Mouse (Mus musculus): Measurements from ENCODE around the gene Srrm2. TPM values are rescaled to one million over a fixed set of nuclear protein-coding genes. Genes with fewer than 3 reads are reported as not detected.

Srrm2 gene
- total RNA-seq (2021) = 100 to 1,000 TPM; 275 to 287 TPM

DNA sequence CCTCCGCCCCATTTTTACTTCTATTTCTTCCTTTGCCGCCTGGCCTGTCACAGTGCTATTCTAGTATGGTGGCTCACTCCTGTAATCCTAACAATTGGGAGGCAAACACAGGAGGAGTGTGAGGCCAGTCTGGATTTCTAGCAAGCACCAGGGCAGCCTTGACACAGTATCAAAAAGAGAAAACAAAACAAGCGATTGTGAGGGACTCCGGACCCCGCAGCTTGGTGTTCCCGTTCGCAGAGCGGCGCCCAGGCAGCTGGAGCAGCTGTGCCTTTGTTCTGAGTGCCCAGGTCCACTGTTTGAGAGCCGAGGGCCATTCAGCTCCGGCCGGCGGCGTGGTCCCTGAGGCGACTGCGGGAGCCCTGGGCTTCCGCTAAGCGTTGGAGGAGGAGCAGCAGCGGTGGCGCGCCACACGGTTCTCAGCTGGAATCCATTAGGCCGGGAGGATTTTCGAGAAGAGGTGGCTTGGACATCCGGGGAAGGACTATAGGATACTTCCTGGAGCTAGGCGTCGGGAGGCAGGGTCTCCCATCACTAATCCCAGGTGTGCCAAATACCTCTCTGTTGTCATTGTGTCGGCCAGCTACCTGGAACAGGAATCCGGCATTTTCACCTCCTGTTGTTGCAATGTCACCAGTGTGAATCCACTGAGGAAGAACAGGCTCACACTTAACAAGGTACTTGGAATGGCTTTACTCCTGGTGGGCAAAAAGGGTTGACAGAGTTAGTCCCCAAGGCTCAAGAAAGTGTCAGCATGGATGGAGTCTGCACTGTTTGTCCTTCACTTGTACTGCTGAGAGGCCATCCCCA is at the start of gene Srrm2:
Gene Srrm2 (plus strand): TSS at position 264 of the 810 bp plus-strand sequence.
- peak; percentile 72 for DNase-seq

DNA sequence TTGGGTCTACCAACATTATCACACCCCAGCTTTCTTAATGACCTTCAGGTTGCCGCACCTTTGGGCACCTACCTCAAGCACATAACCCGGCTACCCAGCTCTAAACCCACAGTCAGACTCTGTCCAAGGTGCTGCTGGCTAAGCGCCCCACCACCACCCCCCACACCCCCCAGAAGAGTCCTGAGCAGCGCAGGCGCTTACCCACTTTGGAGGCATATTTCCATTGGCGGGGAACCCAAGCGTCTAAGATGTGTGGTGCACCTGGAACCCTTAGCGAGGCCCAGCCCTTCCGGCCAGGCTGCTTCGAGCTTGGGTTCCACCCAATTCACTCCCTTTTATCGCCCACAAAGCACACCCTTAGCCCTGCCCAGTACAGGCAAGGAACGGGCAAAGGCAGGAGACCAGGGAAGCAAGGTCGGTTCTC is 49.7 kb upstream of the Srrm2 start, which contains the start of gene Paqr4:
Gene Paqr4 (minus strand): TSS at position 270 of the 424 bp plus-strand sequence.
- no peak for DNase-seq

DNA sequence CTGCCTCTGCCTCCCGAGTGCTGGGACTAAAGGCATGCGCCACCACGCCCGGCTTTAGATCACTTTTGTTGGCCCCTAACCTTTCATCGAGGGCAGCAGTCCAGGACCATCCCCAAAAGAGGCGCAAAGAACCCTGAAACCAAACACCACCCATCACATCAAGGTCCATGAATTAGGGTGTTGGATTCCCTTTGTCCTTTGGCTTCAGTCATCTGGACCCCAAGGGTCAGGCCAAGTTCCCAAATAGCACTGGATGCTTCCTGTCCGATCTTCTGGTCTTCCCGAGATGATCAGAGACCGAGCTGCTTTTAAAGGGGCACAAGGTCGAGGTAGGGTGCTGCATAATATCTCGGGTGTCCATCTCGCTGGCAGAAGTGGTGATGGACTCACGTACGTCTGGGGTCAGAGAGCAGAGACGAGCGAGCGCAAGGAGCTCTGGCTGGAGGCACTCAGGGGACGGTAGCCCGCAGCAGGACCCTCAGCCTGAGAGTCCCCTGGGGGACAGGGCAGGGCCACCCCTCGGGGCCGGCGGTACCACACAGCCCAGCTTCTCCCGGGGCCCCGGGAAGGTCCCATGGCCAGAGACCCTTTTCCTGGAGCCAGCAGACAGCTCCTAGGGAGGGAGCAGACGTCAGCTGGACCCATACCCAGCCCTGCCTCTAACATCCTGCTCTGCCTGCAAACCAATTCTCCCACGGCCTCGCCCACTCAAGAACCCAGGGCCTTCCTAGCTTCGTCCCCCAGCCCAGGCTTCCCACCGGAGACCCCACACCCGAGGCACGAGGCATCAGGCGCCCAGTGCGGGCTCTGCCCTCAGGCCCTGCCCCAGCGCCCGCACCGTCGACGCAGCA is 48.7 kb upstream of the Srrm2 start:
- DNase-seq = no peak

DNA sequence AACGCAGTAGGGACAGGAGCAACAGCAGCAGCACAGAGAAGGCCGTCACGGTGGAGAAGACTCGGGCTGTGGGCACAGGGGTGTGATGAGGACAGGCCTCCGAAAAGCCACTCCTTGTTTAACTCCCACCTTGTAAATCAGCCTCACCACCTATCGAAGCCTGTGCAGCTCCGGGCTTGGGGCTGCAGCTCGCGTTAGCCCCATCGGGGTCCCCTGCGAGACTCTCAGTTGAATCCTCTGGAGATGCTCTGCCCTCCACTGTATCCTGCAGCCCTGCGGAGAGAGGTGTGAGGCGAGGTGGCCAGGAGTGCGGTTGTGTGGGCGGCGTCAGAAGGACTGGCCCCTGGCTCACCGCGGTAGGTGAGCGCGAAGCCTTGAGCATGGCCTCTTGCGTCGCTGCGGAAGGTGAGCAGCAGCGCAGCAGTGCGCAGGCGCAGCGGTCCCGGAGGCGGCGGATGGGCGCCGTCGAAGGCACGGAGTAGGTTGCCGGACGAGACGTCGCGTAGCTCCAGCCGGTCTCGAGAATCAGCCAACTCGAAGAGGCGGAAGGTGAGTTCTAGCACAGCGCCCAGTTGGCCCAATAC is 48.0 kb upstream of the Srrm2 start:
- no peak for DNase-seq

DNA sequence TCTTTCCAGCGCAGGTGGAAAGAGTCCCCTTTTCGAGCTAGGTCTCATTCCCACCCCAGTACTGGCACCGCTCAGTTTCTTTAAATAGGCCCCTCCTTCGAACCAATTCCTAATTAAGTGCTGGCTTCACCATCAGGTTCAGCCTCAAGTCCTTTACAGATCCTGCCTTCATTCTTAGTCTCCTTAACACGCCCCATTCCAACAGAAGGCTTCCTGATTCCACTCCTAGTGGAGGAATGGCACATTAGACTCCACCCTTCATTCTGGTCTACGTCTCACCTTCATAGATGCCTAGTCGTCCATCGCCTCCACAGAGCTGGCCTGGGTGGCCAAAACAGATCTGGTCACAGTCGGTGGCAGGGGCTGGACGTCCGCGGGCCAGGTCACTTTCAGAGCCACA is 47.4 kb upstream of the Srrm2 start:
- no peak for DNase-seq

DNA sequence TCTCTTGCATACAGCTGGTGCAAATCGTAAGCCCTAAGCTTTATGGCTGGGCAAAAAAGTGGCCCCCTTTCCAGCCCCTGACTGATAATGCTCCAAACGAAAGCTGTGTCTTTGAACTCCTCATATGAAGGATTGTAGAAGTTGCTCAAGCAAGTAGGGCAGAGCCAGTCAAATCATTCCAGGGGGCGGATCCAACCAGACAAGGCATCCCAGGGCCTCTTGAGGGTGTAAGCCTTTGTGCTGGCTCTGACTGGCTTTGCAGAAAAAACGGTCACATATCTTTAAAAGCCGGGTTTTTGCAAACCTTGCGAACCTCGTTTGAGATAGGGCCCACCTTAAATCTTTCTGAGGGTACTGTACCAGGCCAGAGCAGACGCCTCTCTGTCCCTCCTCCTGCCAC is 46.3 kb upstream of the Srrm2 start:
- DNase-seq = no peak

GRCm38 (mm10) chr17:23744651-23745050 is 45.7 kb upstream of the Srrm2 start:
- DNase-seq = no peak

DNA sequence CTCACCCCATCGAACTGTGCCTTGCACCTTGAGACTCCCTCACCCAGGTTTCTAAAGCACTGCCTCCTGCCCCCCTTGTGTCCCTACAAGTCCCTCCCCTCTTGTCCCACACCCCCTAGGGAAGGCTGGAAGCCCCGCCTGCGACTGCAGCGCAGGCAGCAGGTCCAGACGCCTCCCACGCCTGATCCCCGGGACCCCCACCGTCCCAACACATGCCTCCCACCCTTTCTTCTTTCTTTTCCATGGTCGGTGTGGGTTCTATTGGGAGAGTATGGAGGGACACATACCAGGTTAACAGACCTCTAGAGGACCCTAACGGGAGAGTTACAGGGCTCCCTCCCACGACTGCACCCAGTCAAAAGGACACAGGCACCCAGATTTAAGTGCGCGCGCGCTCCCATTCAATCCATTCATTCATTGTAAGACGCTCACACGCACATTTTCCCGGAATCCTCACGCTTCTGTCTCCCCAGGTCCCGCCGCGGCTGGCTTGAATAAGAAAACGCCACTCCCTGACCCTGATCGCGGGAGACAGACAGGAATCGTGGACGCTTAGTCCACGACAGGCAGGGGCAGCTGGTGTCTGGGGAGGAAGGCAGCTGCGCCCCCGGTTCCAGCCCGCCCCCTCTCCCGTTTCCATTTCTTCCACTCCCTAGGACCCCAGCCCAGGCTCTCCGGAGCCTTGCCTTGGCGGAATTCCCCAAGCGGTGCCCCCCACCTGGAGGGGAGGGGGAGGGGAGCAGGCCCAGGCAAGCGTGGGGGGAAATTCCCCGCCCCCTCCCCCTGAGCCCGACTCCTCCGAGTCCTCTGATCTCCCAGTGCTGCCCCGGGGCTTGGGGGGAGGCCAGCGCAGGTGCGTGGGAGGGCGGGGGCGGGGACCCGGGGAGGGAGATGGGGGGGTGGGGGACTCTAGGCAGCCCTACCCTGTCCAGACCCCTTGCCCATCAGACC is 44.8 kb upstream of the Srrm2 start, which contains the start of gene Kremen2:
Gene Kremen2 (minus strand): TSS at position 533 of the 951 bp plus-strand sequence.
- DNase-seq = no peak

- DNase-seq = no peak
Observed at GRCm38 (mm10) chr17:23746311-23746710, 44.0 kb upstream of the Srrm2 start.

GRCm38 (mm10) chr17:23746767-23747166 is 43.6 kb upstream of the Srrm2 start:
- no peak for DNase-seq

DNA sequence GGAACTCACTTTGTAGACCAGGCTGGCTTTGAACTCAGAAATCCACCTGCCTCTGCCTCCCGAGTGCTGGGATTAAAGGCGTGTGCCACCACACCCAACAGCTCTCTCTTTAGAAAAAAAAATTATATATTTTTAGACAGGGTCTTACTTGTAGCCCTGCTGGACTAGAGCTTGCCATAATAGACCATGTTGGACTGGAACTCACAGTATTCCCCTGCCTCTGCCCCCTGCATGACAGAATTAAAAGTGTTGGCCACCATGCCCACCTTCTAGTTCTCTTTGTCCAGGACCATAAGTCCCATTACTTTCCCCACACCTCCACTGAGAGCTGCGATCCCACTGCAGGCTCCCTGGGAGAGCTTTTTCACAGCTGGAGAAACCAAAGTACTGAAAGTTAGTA is 42.9 kb upstream of the Srrm2 start:
- no peak for DNase-seq

- no peak for DNase-seq
Observed at GRCm38 (mm10) chr17:23748026-23748425, 42.3 kb upstream of the Srrm2 start.

DNA sequence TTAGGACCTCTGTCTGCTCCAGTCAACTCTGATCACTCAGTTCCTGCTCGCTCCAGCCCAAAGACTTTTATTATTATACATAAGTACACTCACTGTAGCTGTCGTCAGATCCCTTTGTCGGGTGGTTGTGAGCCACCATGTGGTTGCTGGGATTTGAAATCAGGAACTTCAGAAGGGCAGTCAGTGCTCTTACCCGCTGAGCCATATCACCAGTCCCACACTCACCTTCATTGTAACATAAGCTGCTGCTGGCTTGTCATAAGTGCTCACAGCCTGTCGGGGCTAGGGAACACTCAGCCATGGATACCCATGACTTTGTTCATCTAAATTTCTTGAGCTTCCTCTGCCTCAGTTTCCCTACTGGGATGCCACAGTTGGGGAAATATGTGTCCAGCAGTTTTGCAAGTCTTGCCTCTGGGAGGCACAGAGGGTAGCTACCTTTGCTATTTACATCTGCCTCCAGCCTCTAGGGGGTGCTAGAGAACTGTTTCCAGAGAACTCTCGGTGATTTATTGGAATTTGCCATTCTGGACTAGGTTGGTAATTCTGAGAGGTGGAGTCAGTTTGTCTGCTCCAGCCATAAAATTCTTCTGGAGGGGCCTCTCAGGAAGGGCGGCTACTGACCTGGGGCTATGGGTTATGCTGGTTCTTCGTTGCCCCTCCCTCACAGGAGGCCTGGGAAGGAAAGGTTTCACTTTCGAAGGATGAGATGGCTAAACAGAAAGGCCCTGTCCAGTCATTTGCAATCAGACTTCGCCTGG is 41.5 kb upstream of the Srrm2 start:
- DNase-seq = peak; percentile 80

GRCm38 (mm10) chr17:23749400-23750191 is 40.7 kb upstream of the Srrm2 start:
- DNase-seq = no peak

GRCm38 (mm10) chr17:23755689-23756088 is 34.6 kb upstream of the Srrm2 start:
- DNase-seq = no peak

GRCm38 (mm10) chr17:23757581-23757980 is 32.8 kb upstream of the Srrm2 start:
- no peak for DNase-seq

- no peak for DNase-seq
Observed at GRCm38 (mm10) chr17:23758801-23759200, 31.5 kb upstream of the Srrm2 start.

DNA sequence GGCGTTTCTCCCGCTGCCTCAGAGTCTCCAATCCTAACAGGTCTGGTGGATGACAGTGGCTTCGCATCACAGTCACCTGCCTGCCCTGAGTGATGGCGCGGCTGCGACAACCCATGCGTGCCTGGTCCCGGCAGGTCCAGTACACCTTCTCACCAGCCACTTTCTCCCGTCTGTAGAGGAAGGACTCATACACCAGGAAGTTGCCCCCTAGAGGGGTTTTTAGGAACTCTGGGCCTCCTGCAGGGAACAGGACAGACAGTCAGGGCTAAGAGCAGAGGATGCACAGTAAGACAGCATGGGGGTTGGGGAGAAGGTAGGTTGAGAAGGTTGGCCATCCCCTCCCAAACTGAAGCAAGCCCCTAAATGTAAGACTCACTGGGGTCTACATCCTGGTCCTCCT is 30.1 kb upstream of the Srrm2 start:
- DNase-seq = no peak

- no peak for DNase-seq
Observed at GRCm38 (mm10) chr17:23761155-23761554, 29.2 kb upstream of the Srrm2 start.

- no peak for DNase-seq
Observed at GRCm38 (mm10) chr17:23762976-23763375, 27.4 kb upstream of the Srrm2 start.
